Mouse (Mus musculus) embryo, embryonic 10 days (tissue): ENCODE data around the gene Kcnt2.

Experiments used
- DNase-seq: peaks from one replicate; pipeline ENCODE4 v3.0.0-alpha.2; 2015; ENCODE audit warnings: low spot score

Gene Kcnt2

DNA sequence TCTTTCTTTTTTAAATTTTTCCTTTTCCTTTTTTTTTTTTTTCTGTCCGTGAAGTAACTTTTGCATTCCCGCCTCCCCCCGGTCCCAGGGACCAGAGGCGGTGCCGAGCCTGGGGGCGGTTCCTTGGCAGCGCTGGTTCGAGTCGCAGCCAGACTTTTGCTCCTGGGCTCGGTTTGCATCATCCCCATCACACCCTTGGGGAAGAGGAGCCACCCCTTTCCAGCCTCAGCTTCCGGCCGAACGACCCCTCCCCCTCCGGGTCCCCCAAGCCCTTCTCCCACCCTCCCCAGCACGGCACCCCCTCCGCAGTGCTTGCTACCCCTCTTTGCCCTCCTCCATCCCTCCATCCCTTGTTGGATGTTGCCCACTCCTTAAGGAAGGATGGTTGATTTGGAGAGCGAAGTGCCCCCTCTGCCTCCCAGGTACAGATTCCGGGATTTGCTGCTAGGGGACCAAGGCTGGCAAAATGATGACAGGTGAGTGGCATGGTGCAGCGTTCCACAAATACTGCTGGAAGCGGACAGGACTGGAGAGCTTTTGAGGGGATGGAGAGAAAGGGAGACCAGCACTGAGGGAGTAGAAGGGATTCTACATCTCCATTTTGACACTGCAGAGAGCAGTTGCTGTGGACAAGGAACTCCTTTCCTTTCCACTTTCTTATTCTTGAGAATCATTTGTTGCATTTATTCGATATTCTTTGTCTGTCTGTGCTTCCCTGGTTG is at the start of gene Kcnt2:
Kcnt2 (plus strand) TSS at position 283 of the 722 bp plus-strand sequence.
- DNase-seq, result no peak

DNA sequence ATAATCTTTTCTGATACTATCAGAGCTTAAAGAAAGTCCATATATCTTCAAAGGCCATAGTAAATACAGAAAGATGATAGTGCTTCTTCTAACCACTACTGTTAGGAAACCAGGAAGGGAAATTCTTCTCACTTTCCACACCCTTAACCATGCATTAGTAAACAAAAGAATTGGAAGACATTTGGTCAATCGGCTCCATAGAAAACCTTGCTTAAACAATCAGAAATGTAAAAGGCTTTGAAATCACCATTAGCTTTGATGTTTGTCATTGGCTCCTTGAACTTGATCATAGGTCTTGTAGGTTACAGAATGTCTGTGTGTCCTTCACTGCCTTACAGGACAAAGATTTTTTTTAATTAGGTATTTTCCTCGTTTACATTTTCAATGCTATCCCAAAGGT is 40.6 kb upstream of the Kcnt2 start:
- DNase-seq, result no peak

DNA sequence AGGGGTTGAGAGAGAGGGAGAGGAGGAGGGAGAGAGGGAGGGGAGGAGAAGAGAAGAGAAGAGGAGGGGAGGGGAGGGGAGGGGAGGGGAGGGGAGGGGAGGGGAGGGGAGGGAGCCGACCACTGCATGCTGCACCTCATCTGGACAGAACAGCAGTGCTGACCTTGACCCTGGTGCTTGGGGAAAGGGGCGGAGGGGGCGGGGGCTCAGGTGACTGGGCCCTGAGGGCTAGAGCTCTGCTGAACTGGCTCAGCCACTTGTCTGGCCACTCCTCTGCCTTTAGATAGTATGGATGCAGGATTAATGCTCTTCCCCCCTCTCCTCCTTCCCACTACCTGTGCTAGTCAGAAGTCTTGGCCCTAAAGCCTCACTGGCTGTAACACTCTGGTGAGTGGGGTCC is 20.7 kb upstream of the Kcnt2 start:
- no peak for DNase-seq

DNA sequence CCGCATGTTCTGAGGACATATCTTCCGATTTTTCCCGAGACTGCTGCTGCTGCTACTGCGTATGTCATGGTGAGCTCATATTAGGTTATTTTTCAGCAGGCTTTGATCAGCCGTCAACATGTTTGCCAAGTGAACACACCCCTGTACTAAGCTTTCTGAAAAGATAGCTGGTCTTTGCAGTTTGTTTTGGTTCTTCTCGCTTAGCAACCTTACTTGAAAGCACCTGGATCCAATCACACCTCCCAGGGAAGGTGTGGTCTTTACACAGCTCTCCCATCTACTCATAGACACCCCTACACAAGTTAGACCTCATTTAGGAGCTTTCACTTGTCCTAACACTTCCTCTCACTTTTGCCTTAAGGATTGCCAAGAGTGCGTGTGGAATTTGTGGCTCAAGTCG is 19.3 kb upstream of the Kcnt2 start:
- no peak for DNase-seq

DNA sequence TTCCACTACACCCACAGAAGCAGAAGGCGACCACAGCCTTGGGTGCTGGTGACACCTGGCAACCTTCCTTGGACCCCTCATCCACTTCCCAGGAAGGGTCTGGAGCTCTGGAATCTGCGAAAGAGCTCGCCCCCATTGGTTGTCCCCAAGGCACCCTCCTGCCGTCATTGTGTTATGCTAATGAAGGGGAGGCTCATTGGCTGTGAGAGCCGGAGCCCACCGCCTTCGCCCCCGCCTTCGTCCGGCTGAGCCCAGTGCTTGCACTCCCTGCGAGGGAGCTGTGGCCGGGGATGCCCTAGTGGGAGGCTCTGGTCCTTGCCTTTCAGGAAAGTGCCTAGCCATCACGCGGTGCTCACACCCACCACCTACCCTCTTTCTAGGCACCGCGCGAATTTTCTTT is 493 bp upstream of the Kcnt2 start:
- peak; percentile 94 for DNase-seq

DNA sequence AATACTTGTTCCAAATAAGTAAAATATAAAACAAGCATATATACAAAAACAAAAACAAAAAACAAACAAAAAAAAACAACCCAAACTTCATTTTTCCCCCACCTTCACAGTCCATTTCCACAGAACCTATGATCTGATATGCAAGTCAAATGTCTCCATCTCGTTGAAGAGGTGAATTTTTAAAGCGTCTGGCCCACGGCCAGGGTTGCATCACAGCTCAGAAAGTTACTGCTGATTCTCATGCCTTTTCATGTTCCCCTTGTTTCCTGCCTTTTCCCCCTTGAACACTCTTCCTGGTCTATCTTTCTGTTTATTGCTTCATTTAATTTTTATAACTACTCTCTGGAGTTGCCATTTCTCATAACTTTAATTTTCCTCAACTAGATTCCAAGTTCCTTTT is 18.7 kb downstream of the Kcnt2 start:
- DNase-seq, result no peak

DNA sequence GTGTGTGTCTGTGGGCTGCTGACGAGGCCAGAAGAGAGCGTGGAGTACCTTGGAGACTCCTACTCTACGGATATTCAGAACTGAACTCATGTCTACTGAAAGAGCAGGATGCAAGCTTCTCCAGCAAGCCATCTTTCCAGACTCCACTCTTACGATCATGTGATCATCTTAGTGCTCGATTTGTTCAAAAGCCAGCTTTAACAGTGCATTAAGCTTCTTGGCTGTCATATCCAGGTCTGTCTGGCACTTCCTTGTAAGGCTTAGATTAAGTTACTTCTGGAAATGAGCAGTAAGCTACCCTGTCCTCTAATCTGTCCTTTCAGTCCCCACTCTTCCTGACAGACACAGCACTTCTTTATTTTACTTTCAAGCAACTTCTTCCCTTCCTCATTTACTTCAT is 20.1 kb downstream of the Kcnt2 start:
- no peak for DNase-seq

DNA sequence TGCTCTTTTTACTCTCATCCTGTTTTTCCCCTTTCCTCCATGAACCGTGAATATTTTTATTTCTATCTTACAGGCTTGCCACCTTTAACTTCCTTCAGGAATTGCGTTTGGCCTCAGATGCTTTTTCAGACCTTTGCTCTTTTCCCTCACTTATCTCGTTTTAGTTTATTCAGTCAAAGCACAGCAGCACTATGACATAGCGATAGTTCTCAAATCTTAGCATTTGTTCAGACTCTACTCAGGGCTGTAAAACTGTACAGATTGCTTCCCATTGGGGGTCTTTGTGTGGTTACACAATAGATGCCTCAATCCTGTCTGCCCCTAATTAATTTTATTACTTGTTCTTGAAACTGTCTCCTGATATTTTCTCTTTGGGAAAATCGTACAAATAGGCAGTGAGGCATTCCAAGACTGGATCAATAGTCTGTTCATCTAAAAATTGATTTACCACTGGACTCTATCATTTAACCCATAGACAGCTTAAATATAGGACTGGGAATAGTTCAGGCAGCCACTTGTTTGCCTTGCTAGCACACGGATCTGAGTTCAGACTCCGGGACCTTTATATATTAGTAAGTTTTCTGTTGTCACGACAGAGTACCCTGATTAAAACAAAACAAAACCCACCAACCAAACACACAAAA is 20.8 kb downstream of the Kcnt2 start:
- DNase-seq, result no peak

DNA sequence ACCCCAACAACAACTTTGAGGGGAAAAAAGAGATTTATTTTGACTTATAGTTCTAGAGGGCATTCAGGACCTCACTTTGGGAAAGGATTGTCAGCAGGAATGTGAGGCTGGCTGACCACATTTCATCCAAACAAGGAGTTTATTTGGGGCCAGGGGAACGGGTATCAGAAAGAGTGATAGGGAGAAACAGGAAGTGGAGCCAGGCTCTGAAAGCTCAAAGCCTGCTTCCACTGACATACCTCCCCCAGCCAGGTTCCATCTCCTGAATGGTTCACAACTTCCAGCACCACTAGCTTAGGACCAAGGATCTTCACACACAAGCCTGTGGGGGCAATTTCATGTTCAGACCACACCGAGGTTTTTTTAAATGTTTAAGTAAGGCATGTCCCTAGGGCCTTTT is 21.3 kb downstream of the Kcnt2 start:
- no peak for DNase-seq

DNA sequence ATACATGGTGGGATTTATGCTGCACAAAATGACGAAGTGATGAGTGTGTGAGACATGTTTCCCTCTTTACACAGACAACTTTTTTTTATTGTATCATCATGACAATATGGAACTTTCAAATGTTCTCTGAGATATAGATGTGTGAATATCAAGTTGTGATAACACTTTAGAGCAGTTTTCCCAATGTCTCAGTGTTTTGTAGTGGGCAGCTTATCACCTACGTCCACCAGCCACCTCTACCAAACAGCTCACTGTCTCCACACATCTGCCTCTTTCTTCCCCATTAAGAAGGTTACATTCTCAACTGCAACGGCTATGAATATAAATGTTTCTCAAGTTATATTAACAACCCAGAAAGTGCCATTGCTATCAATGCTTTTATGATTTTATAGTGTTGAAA is 27.7 kb downstream of the Kcnt2 start:
- no peak for DNase-seq

DNA sequence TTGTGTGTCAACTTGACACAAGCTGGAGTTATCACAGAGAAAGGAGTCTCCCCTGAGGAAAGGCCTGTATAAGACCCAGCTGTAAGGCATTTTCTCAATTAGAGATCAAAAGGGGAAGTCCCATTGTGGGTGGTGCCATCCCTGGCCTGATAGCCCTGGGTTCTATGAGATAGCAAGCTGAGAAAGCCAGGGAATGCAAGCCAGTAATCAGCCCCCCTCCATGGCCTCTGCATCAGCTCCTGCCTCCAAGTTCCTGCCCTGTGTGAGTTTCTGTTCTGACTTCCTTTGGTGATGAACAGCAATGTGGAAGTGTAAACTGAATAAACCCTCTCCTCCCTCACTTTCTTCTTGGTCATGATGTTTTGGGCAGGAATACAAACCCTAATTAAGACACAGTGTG is 29.9 kb downstream of the Kcnt2 start:
- peak; percentile 6 for DNase-seq

DNA sequence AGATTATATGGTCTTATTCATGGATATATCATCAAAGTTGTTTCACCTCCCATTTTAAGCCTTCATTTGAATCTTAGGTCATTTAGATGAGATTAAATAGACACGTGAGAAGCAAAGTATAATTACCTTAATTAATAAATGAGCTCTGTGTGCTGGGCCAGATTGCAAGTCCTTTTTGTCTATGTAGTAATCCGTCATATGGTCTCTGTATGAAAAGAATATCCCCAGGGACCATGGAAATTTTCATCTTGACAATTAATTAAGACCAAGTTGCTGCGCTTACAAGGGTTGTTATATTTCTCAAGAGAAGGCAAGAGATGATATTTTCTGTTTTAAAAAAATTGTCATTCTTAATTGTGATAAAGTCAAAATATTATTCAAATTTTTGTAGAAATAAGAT is 47.2 kb downstream of the Kcnt2 start:
- DNase-seq, result no peak

DNA sequence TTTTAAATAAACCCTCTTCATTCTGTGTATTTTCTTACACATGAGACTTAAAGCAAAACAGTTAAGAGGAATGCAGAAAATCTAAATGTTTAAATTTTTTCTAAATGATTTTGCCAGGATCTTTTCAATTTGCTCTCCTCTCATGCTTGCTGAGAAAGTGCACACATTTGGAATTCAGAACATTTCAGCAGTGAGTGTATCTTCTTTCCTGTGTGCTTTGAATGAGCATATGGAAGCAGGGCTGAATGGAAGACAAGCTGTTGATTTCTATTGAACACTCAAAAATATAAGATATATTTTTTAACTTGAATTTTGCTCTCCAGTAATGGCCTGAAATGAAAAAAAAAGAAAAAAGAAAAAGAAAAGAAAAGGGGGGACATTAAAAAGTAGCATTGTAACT is 49.5 kb downstream of the Kcnt2 start:
- no peak for DNase-seq

DNA sequence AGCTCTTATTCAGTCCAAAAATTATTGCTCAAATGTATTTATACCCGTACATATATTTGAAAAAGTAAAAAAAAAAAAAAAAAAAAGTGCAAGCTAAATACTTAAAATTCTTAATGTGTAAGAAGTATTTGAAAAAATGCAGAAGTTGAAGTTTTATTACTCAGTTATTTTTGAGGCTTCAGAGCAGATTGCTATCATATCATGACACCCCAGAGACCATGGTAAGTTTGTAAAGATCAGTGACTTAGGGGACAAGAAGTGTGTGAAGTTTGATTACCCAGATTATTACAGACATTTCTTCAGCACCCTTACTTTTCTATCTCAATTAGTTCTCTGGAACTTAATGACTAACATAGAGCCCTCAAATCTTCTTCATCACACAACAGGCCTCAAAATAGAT is 58.3 kb downstream of the Kcnt2 start:
- no peak for DNase-seq

DNA sequence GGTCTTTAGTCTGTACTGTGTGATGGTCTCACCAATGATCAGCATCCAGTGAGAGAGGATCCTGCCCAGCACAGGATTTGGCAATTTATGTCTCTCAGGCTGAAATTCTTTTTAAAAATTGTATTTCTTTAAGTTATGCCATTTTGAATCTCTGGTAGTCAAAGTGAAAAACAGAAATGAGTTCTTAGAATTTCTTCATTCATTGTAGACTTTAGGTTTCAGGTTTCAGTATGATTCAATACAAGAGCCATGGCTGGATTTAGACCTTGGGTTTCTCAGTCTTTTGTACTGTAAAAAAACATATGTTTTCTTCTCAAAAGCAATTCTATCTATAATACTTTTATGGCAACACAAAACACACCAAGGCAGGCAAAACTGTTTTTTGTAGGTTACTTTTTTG is 59.4 kb downstream of the Kcnt2 start:
- DNase-seq, result no peak

DNA sequence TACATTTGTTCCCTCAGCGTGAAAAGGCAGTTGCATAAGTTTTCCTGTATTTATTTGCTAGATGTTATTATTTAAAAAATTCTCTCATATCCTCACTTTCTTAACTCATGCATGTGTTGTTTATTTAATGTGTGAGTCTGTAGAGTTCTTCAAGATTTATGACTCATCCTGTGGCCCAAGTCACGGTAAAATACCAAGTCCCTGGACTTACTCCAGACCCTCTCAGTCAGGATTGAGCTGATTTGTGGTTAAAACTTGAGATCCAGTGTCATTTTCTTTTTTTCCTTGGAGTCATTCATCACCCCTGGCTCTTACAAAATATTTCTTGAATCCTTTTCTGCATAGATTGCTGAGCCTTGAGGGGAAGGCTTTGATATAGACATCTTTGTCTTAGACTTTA is 60.4 kb downstream of the Kcnt2 start:
- no peak for DNase-seq

DNA sequence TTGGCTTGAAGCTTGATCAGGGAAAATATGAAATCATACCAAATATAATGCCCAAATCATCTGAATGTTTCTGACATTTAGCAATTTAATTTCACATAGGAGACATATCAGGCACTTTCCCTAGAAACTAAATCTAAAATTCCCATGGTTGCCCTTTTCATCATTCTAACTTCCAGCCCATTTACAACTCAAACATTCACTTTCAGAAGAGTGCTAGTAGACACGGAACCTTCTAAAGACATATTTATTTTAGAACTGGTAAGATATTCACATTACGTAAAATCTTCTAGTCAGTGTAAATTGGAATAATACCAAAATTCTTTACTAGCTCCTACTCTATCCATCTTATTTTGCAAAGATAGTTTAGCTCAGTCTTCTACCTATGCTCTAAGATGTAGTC is 64.8 kb downstream of the Kcnt2 start:
- DNase-seq, result no peak

DNA sequence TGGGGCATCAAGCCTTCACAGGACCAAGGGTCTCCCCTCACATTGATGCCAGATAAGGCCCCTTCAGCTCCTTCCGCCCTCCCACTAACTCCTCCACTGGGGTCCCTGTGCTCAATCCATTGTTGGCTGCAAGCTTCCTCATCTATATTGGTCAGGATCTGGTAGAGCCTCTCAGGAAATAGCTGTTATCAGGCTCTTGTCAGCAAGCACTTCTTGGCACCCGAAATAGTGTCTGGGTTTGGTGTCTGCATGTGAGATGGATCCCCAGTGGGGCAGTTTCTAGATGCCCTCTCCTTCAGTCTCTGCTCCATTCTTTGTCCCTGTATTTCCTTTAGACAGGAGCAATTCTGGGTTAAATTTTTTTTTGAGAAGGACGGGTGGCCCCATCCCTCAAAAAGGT is 79.1 kb downstream of the Kcnt2 start:
- no peak for DNase-seq

DNA sequence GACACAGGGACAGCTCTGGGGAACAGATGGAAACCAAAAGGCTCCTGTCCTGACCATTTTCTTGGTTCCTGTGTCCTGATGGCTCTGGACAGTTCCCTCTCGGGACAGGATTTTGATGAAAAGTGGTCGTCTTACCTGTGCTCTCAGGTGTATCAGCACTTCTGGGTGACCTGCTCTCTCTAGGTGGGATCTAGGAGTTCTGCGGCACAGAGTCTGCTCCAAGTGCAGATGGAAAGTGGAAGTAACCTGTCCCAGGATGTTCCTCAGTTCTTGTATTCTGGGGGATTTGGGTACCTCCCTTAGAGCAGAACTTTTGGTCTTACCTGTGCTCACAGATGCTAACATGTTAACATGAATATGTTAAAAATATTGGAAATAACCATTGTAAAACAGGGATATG is 80.8 kb downstream of the Kcnt2 start:
- DNase-seq, result no peak

DNA sequence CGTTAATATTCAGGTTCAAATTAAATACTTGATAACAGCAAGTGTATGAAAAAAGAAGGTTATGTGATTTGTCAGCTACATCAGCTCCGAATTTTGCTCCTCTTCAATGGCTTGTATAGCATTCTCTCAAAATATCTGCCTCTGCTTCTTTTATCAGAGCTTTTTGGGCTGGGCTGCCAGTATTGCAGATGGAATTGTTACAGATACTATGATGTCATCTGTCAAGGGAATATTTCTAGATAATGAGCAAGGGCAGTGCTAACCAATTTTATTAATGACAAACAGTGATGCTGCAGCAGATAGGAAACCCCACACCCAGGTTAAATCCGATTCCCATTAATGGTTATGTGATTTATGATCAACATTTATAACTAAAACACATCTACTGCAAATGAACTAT is 87.7 kb downstream of the Kcnt2 start:
- DNase-seq, result no peak

DNA sequence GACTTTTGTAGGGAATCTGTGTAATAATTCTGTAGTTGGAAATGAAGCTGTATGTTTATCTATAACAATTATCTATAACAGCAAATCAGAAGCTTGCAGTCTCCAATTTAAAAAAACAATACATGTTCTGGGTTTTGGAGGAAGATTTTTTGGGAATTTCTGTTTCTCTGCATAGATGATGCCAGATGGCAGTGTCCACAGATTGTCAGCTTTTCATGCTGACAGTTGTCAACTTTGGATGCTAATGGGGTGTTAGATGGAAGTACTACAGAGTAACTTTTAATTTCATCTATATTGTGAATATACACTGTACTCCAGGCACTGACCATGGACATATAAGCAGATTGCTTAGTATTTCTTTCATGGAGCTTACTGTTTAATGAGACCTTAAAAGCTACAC is 92.5 kb downstream of the Kcnt2 start:
- DNase-seq, result no peak

DNA sequence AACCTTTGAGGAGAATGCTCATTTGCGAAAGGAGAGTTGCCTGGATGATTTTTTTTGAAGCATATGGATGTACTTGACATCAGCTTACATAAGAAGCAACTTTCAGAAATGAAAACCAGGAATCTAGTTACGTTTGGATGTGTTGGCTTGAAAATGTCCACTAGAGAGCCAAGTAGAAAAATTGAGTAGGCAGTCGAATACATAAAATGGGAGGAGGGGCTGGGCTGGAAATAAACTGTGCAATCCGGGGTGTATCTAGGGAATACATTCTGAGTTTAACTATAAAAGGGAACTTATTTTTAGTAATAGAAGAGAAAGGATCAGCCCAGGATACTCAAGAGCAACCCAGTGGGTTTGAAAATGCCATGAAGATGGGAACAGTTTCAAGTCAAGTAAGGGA is 93.4 kb downstream of the Kcnt2 start:
- no peak for DNase-seq

DNA sequence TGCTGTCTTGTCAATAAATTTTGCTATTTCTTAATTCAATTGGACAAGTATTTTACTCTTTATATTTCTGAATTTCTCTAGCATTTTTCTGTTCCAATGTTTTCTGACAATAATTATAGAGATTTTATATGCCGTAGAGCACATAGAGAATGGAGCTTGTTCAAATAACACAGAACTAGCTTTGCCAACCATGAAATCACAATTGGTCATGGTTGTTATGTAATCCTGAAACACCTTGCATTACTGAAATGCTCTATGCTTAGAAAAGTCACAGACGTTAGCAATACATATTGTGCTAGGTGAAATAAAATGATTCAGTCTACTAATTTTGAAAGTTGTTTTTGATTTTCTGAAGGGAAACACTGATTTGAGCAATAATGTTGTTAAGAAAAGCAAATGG is 118.8 kb downstream of the Kcnt2 start:
- DNase-seq, result peak; percentile 27

DNA sequence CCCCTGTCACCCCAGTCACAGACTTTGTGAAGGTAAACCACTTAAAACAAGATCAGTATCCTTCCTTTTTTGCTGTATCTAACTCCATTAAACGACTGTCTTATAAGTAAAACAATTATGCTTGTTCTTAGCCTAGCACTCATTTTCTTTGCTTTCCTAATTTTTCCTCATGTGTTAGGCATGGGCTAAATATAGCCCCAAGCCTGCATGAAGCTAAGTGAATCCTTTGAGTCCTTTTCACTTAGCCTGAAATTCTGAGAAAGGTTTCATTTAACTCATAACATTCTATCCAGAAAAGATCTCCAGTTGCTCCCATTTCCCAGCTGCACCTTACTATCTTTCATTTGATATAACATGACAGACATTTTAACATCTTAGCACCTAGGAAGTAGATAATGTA is 127.6 kb downstream of the Kcnt2 start:
- no peak for DNase-seq
